Mouse (Mus musculus): ENCODE results near the gene Dgkh. TPM values are rescaled to one million over a fixed set of nuclear protein-coding genes. Genes with fewer than 3 reads are reported as not detected.

Gene Dgkh
- polyA plus RNA-seq, 1 experiment from 2014 or later: 2.6 TPM

DNA sequence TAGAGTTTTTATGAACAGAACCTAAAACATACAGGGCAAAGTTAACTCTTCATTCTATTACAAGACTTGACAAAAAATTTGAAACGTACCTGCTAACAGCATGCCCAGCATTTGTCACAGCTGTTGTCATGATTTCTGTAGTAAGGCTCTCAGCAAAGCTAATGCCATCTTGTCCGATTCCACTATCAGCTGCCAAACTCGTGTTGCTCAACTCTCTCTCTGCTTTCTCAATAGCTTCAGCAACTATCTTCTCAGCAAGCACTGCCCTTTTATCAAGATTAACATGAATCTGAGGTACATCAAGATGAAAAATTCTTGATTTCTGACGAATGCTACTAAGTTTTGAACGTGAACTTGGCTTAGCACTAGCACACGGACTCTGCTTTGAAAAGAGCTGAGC, 222.8 kb downstream of the Dgkh start:
- H3K9ac ChIP-seq (ENCODE audit: low read depth, low read length): no peak overlapping the region
- H3K4me2 ChIP-seq (ENCODE audit: low read length): no peak overlapping the region
- no peaks in the 10 kb centered on the region for H3K9me3 ChIP-seq (ENCODE audit: control insufficient read depth, low read length)
- no peak overlapping the region for H3K4me3 ChIP-seq (ENCODE audit: low read length)
- no peak overlapping the region for H3K27ac ChIP-seq (ENCODE audit: low read depth, low read length)
- H3K27me3 ChIP-seq (replicated peaks; ENCODE audit: control insufficient read depth, insufficient read depth, low read length): no peaks in the 10 kb centered on the region
- no peaks in the 10 kb centered on the region for H3K4me1 ChIP-seq (ENCODE audit: control insufficient read depth, insufficient read depth, low read depth, low read length)
- peaks cover 47% of the 10 kb centered on the region for H3K36me3 ChIP-seq (ENCODE audit: control insufficient read depth, insufficient read depth, low read length)
- ATAC-seq: no peak
- WGBS: 95% methylated on average over 6 of the region's 6 CpGs

Other genes starting within 250 kb of the Dgkh start
- 32.1 and 33.8 TPM in 2 replicates for gene Akap11, start 196.0 kb downstream of the Dgkh start, polyA plus RNA-seq (2015; fragmentation: Nextera tagmentation; extraction: Ambion mirVana)
- gene Vwa8, start 116.3 kb upstream of the Dgkh start, polyA plus RNA-seq (2015; fragmentation: Nextera tagmentation; extraction: Ambion mirVana): 7.9 and 8.4 TPM in 2 replicates

All from hindbrain, embryonic 16.5 days (tissue).